Mouse (Mus musculus) CD4-positive helper T cell, adult 2 months (primary cell): Measurements from ENCODE around the gene Dnajb4.

Experiments used
- DNase-seq: peaks from one replicate; pipeline ENCODE4 v3.0.0-alpha.2; 2012; ENCODE audit warnings: low read depth, missing footprints, low spot score

Dnajb4 gene

DNA sequence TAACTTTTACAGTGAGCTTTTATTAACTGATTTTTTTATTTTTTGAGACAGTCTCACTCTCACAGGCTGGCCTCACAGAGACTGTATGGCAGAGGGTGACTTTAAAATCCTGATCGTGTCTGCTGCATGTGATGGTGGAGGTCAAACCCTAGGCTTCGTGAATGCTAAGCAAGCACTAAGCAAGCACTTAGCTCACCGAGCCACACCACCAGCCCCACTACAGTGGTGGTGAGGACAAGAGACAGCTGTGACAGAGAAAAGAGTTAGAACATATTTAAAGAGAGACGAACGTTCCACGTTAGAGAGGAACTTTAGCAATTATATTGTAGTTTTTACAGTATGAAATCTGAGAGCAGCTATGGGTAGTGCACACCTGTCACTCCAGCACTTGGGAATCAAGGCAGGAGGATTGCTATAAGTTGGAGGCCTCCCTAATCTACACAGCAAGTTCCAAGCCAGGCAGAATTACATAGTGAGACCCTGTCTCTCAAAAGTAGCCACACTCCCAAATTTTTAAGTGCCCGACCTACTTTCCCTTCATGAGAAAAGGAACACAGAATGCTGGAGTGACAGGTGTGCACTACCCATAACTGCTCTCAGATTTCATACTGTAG is 37.7 kb downstream of the Dnajb4 start:
- DNase-seq, result no peak

GRCm38 (mm10) chr3:152171862-152172261 is 38.2 kb downstream of the Dnajb4 start:
- DNase-seq, result no peak

DNA sequence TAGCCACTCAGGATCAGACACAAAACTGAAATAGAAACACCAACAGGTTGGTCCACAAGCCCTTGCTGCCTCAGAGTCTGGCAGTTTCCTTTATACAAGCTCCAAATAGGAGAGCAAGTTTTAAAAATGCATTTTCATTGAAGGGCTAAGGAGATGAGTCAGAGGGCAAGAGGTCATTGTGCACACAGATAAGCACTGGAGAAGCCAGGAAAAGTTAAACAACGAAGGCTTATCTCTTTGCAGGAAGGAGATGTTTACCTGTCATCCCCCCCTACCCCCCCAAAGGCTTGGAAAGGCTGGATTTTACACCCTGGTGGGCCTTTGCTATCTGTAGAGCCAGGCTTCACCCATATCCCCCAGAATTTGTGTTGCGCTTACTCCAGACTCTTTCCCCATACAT is 38.9 kb downstream of the Dnajb4 start:
- no peak for DNase-seq

DNA sequence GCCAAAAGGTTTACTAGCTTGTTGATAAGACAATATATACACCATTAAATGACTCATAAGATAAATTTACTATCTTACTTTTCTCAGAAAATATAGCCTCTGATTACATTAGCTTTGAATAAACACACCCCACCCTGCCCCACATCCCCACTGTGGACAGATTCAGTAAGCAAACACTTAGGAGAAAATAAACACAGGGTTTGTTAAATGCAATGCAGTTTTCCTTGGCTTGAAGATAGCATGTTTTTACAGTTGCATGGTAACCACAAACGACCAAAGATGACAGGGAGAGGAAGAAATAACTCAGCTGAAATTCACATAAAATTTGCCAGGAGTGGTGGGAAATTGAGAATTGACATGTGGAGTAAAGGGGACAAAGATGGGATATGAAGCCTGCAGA is 39.7 kb downstream of the Dnajb4 start:
- DNase-seq, result no peak

GRCm38 (mm10) chr3:152168007-152168406 is 42.1 kb downstream of the Dnajb4 start:
- DNase-seq, result no peak

DNA sequence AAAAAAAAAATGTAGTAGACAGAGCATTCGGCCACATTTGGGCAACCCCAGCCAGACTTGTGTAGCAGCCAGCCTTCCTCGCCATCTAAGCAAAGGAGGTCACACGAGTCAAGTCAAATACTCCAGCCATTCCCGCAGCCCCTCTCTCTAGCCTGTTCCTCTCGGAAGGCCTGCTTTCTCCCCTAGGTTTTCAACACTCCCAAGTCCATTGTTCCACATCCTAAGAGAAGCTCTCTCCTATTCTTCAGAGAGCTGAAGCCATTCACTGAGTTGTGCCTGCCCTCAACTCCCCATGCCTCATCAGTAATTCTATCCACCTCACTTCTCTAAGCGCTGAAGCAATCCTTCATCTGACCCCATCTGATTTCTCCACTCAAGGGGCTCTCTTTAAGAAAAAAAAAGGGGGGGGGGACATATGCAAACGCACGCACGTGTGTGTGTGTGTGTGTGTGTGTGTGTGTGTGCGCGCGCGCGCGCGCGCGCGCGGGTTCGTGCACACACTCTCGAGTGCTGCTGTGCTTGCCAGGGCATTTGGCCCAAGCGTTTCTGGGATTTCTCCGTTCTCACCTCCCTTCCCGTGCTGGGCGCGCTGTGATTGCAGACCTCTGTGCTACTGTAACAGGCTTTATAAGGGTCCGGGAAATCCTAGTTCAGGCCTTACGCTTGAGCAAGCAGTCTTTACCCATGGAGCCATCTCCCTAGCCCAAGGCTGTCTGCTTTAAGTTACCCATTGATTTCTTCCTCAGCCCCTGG is 43.2 kb downstream of the Dnajb4 start:
- no peak for DNase-seq

DNA sequence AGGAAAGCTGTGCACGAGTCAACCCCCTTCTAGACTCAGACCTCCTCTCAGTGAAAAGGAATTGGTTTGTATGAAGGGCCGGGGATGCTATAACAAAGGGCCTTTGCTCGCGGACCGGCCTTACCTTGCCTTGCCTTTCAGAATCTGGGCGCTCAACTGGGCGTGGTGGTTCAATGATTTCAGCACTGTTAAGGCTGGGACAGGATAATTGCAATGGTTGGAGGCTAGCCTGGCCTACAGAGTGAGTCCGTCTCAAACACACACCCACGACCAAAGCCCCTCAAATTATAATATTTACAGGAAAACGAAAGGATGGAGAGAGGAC is 44.0 kb downstream of the Dnajb4 start, which contains the start of gene Gipc2:
TSS of gene Gipc2 (minus strand) at position 132 of the 325 bp plus-strand sequence.
- no peak for DNase-seq

GRCm38 (mm10) chr3:152165351-152166098 is 44.6 kb downstream of the Dnajb4 start:
- DNase-seq, result peak; percentile 12

DNA sequence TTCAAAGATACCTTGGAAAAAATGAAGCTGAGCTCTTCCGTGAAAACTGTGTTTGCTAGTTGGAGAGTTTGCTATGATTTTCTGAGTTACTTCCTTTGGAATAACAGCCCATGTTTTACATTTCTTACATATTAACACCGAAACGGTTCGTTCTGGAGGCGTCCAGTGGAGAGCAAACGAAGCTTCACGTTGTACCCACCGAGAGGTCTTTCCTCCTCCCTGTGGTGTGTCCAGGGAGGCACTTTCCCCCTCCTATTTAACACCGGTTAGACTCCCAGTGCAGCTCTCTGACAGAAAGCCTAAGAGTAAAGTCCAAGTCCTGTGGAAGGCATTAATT is 45.1 kb downstream of the Dnajb4 start:
- no peak for DNase-seq

- DNase-seq, result no peak
Measured at GRCm38 (mm10) chr3:152163320-152163719, 46.8 kb downstream of the Dnajb4 start.

- DNase-seq, result no peak
Measured at GRCm38 (mm10) chr3:152160607-152161006, 49.5 kb downstream of the Dnajb4 start.

GRCm38 (mm10) chr3:152159321-152159720 is 50.8 kb downstream of the Dnajb4 start:
- no peak for DNase-seq

DNA sequence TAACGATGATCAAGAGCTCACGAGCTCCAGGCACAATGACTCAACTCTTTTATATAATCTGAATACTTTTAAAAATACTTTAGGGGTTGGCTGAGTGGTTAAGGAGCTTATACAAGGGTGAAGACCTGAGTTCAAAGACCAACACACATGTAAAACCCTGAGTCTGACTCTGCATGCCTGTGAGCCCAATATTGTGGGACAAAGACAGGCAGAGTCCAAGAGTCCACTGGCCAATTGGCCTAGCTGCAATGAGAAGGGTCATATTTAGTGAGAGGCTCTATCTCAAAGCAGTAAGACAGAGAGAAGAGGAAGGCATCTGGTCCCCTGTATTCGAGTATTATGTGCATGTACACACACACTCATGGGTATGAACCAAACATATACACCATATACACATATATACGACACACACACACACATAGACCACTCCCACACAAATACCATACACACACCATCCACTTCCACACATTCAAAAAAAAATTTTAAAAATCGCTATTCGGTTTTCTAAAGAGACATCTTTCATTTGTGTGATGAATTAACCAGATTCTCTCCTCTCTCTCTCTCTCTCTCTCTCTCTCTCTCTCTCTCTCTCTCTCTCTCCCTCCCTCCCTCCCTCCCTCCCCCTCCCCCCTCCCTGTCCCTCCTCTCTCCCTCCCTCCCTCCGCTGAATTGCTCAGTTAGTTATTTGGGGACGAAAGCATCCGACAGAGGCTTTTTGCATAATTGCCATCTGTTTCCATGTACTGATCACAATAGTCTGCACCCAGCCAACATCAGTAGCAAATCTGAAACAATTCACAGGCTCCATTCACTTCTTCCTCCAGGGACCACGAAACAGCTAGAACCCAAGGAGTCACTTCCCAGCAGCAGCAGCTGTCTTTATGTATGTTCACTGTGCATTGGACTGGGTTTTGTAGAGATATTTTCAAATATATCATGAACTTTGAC is 51.5 kb downstream of the Dnajb4 start:
- no peak for DNase-seq

DNA sequence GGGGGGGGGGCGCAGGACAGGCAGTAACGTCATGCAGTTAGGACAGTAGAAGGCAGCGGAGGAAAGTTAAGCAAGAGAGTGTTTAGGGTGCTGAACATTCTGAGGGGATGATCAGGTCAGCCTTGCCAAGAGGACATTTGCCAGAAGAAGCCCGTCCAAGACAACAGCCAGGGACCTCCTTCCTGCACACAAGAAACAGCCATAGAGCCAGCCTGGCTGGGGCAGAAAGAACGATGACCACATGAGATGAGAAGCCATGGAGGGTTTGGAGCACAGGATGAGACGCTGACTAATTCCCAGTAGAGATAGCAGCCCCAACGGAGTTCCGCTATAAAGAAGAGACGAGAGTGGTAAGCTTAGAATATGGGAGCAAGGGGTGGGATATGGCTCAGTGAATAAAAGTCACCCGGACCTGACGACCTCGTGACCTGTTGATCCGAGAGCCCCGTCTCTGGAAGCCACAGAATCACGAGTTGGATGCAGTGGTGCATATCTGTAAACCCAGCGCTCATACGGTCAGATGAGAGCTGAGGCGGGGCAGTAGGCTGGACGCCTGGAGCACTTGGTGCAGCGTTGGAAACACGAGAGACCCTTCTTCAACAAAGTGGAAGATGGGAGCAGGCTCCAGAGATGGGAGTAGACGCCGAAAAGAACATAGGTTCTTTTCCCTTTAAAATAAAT is 53.1 kb downstream of the Dnajb4 start:
- no peak for DNase-seq

GRCm38 (mm10) chr3:152155296-152155948 is 54.7 kb downstream of the Dnajb4 start:
- DNase-seq, result no peak

- DNase-seq, result no peak
Measured at GRCm38 (mm10) chr3:152154095-152154494, 56.0 kb downstream of the Dnajb4 start.

DNA sequence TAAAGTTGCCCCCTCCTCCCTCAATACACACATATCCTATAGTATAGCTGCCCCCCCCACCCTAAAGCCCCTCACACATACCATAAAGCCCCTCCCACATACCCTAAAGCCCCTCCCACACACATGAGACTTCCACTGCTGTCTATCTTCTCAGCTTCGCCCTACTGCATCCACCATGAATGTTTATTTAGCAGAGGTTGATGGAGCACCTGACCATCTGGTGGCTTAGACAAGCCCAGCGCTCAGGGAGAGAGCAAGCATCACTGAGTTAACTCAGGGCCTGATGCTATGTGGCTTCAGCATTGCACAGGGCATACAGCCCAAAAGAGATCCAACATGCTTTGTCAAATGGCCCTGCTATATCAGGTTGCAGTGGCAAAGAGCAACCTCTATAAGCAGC is 57.0 kb downstream of the Dnajb4 start:
- DNase-seq, result no peak

- no peak for DNase-seq
Measured at GRCm38 (mm10) chr3:152152483-152152804, 57.7 kb downstream of the Dnajb4 start.

- no peak for DNase-seq
Measured at GRCm38 (mm10) chr3:152151725-152152482, 58.2 kb downstream of the Dnajb4 start.

DNA sequence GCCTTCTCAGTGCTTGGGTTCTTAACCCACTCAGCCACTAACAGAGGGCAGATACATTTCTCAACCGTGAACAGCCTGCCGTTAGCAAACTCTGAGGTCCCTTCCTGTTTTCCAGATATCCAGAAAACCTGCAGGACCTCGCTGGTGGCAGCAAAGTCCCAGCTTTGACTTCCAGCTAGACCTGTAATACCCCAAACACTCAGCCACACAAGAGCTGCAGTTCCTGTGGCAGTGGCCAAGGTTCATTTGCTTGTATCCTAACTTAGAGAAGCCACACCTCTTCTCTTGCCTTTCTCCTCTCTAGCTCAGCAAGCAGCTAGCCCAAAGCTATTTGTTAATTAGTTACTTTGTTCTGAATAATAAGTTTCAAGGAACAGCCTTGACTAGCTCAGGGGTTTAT is 60.2 kb downstream of the Dnajb4 start:
- DNase-seq, result no peak
